Mouse (Mus musculus) embryo, embryonic 10 days (tissue): ENCODE results near the gene Lhfpl2.

Experiments
- DNase-seq: peaks from one replicate; pipeline ENCODE4 v3.0.0-alpha.2; 2015; ENCODE audit warnings: low spot score

Gene Lhfpl2

GRCm38 (mm10) chr13:94174577-94175279 lies 117.1 kb downstream of the Lhfpl2 start:
- DNase-seq = no peak

- no peak for DNase-seq
These were observed 117.9 kb downstream of the Lhfpl2 start for GRCm38 (mm10) chr13:94175379-94176050.

GRCm38 (mm10) chr13:94177148-94177547 lies 119.6 kb downstream of the Lhfpl2 start:
- DNase-seq = peak; percentile 64

- DNase-seq = no peak
These were observed 120.9 kb downstream of the Lhfpl2 start for GRCm38 (mm10) chr13:94178401-94179040.

GRCm38 (mm10) chr13:94180477-94181420 lies 123.2 kb downstream of the Lhfpl2 start:
- DNase-seq = no peak

GRCm38 (mm10) chr13:94182026-94182425 lies 124.4 kb downstream of the Lhfpl2 start:
- no peak for DNase-seq

GRCm38 (mm10) chr13:94183372-94184021 lies 125.9 kb downstream of the Lhfpl2 start:
- no peak for DNase-seq

GRCm38 (mm10) chr13:94184726-94185456 lies 127.3 kb downstream of the Lhfpl2 start:
- no peak for DNase-seq

GRCm38 (mm10) chr13:94185631-94186030 lies 128.0 kb downstream of the Lhfpl2 start:
- DNase-seq = no peak

GRCm38 (mm10) chr13:94188200-94189086 lies 130.8 kb downstream of the Lhfpl2 start:
- DNase-seq = no peak

GRCm38 (mm10) chr13:94190386-94190785 lies 132.8 kb downstream of the Lhfpl2 start:
- DNase-seq = no peak

GRCm38 (mm10) chr13:94193227-94193626 lies 135.6 kb downstream of the Lhfpl2 start:
- DNase-seq = no peak

- DNase-seq = no peak
These were observed 141.0 kb downstream of the Lhfpl2 start for GRCm38 (mm10) chr13:94198616-94199015.

- no peak for DNase-seq
These were observed 142.2 kb downstream of the Lhfpl2 start for GRCm38 (mm10) chr13:94199829-94200228.

- peak; percentile 87 for DNase-seq
These were observed 147.6 kb downstream of the Lhfpl2 start for GRCm38 (mm10) chr13:94205234-94205633.

- DNase-seq = no peak
These were observed 150.4 kb downstream of the Lhfpl2 start for GRCm38 (mm10) chr13:94207973-94208372.

GRCm38 (mm10) chr13:94208892-94209291 lies 151.3 kb downstream of the Lhfpl2 start:
- no peak for DNase-seq

GRCm38 (mm10) chr13:94211236-94212119 lies 153.9 kb downstream of the Lhfpl2 start:
- no peak for DNase-seq

GRCm38 (mm10) chr13:94212179-94212578 lies 154.6 kb downstream of the Lhfpl2 start:
- DNase-seq = no peak
